Mouse (Mus musculus) bone marrow, adult 2 months (tissue): ENCODE measurements around the gene Rbm34.

Experiments used
- CTCF ChIP-seq: fragments of 200-500 bp; IDR thresholded peaks from 2 replicates; pipeline ENCODE4 v1.5.1; 2011; ENCODE audit warnings: low read length, control low read depth; ENCODE audit not compliant: control insufficient read depth, insufficient read depth
- POLR2A ChIP-seq: fragments of 200-500 bp; IDR thresholded peaks from 2 replicates; pipeline ENCODE4 v1.6.1; 2011; ENCODE audit warnings: low read depth, mild to moderate bottlenecking, control low read depth, low read length, borderline replicate concordance; ENCODE audit not compliant: control insufficient read depth

- no peak for TF ChIP-seq CTCF
- TF ChIP-seq POLR2A: no peak
These were observed 53.5 kb downstream of the Rbm34 start for GRCm38 (mm10) chr8:126917179-126917905.
